ENCODE assay signal across 7 mouse cellular contexts in genomic region chr10:127165654-127166403, GRCm38 (mm10). TPM values are rescaled to one million over a fixed set of nuclear protein-coding genes. Genes with fewer than 3 reads are reported as not detected.
DNase-seq lines count a peak whose midpoint lies in the region; ATAC-seq lines count a peak whose summit lies in the region.

No protein-coding gene starts in this region.

- DNase-seq in 3134 (ENCODE audit: extremely low read depth, insufficient read length, low spot score), result peak; percentile 77
- DNase-seq in CD4-positive, CD25-positive, alpha-beta regulatory T cell, adult 2 months (ENCODE audit: low read depth, low spot score), result peak; percentile 89
- peak; percentile 65 to 79 for DNase-seq in cerebellum, adult 18-20 months
- peak; percentile 52 for DNase-seq in left cerebral cortex, postnatal 4 days
- peak; percentile 97 for DNase-seq in midbrain, embryonic 11.5 days (ENCODE audit: low spot score, missing footprints)
- DNase-seq in spleen, postnatal 4 days (ENCODE audit: low spot score in 2 of 2), result peak; percentile 64 to 81

- peak overlapping the region; percentile 95 for H3K4me2 ChIP-seq in midbrain, embryonic 11.5 days

- H3K27me3 ChIP-seq in midbrain, embryonic 11.5 days (ENCODE audit: control insufficient read depth, insufficient read depth, low read length), result peaks cover 50% of the 10 kb centered on the region

- intact Hi-C loops in left cerebral cortex, postnatal 4 days (cut with DNase I), result loop anchor here (5.0 kb wide), 1 partner anchor 44 kb away; the partner anchor contains the start of gene Os9

- peak overlapping the region; percentile 79 for H3K9ac ChIP-seq in midbrain, embryonic 11.5 days (ENCODE audit: low read length)

- H3K4me1 ChIP-seq in midbrain, embryonic 11.5 days (ENCODE audit: control insufficient read depth, insufficient read depth, low read length), result peaks cover 9% of the 10 kb centered on the region

- no peaks in the 10 kb centered on the region for H3K36me3 ChIP-seq in midbrain, embryonic 11.5 days (ENCODE audit: control insufficient read depth, insufficient read depth, low read length)

- WGBS in midbrain, embryonic 11.5 days, result under 1% methylated on average over 56 of the region's 56 CpGs

- H3K4me3 ChIP-seq in midbrain, embryonic 11.5 days (ENCODE audit: low read depth, low read length), result peak overlapping the region; percentile 56

- no peak overlapping the region for H3K27ac ChIP-seq in midbrain, embryonic 11.5 days (ENCODE audit: low read depth, low read length)

- peak; percentile 37 for ATAC-seq in granulocyte monocyte progenitor cell, adult 5-6 weeks (replicated peaks; ENCODE audit: poor library complexity, severe bottlenecking)
- peak; percentile 29; the same call in 1 of the 2 replicates for ATAC-seq in midbrain, embryonic 11.5 days (ENCODE audit: low FRiP score)

- H3K9me3 ChIP-seq in midbrain, embryonic 11.5 days (ENCODE audit: control insufficient read depth, low read length), result no peaks in the 10 kb centered on the region

RNA-seq across cellular contexts. Expression of gene B4galnt1, which starts 0.8 kb away (rescaled TPM):
- 288 and 308 TPM in 2 replicates for total RNA-seq in granulocyte monocyte progenitor cell, adult 5-6 weeks (2014; fragmentation: Nextera tagmentation)
- total RNA-seq in granulocyte monocyte progenitor cell, adult 5-6 weeks (2017), result 141 and 161 TPM in 2 replicates
- total RNA-seq in left cerebral cortex, postnatal 4 days (2021), result 100 to 1,000 TPM in 1 of 2 experiments, 10 to 100 TPM in 1; 99.8 to 109 TPM
- polyA plus RNA-seq in midbrain, embryonic 11.5 days (2014; fragmentation: Nextera tagmentation; extraction: Ambion mirVana), result 8.1 and 9.4 TPM in 2 replicates

RNA-seq across cellular contexts. Expression of gene Slc26a10, which starts 14.6 kb away (rescaled TPM):
- total RNA-seq in granulocyte monocyte progenitor cell, adult 5-6 weeks (2014; fragmentation: Nextera tagmentation), result 0.15 TPM in 1 of 2 replicates, not detected in the other
- total RNA-seq in granulocyte monocyte progenitor cell, adult 5-6 weeks (2017), result 0.26 and 0.88 TPM in 2 replicates
- under 1 TPM; 0.83 to 0.88 TPM for total RNA-seq in left cerebral cortex, postnatal 4 days (2021)
- polyA plus RNA-seq in midbrain, embryonic 11.5 days (2014; fragmentation: Nextera tagmentation; extraction: Ambion mirVana), result 0.51 and 0.58 TPM in 2 replicates

RNA-seq across cellular contexts. Expression of gene Arhgef25, which starts 24.1 kb away (rescaled TPM):
- 3.2 TPM in 1 of 2 replicates, not detected in the other for total RNA-seq in granulocyte monocyte progenitor cell, adult 5-6 weeks (2014; fragmentation: Nextera tagmentation)
- total RNA-seq in granulocyte monocyte progenitor cell, adult 5-6 weeks (2017), result 0.15 and 0.95 TPM in 2 replicates
- 10 to 100 TPM; 70.5 to 75.6 TPM for total RNA-seq in left cerebral cortex, postnatal 4 days (2021)
- 25.8 and 28.2 TPM in 2 replicates for polyA plus RNA-seq in midbrain, embryonic 11.5 days (2014; fragmentation: Nextera tagmentation; extraction: Ambion mirVana)

RNA-seq across cellular contexts. Expression of gene Dtx3, which starts 29.7 kb away (rescaled TPM):
- 51.9 and 54.4 TPM in 2 replicates for total RNA-seq in granulocyte monocyte progenitor cell, adult 5-6 weeks (2014; fragmentation: Nextera tagmentation)
- 17.9 and 19.9 TPM in 2 replicates for total RNA-seq in granulocyte monocyte progenitor cell, adult 5-6 weeks (2017)
- 100 to 1,000 TPM; 184 to 207 TPM for total RNA-seq in left cerebral cortex, postnatal 4 days (2021)
- polyA plus RNA-seq in midbrain, embryonic 11.5 days (2014; fragmentation: Nextera tagmentation; extraction: Ambion mirVana), result 130 and 138 TPM in 2 replicates

RNA-seq across cellular contexts. Expression of gene Os9, which starts 44.9 kb away (rescaled TPM):
- total RNA-seq in granulocyte monocyte progenitor cell, adult 5-6 weeks (2014; fragmentation: Nextera tagmentation), result 73.3 and 80.0 TPM in 2 replicates
- total RNA-seq in granulocyte monocyte progenitor cell, adult 5-6 weeks (2017), result 202 and 218 TPM in 2 replicates
- total RNA-seq in left cerebral cortex, postnatal 4 days (2021), result 10 to 100 TPM; 86.3 to 90.7 TPM
- 43.1 and 49.7 TPM in 2 replicates for polyA plus RNA-seq in midbrain, embryonic 11.5 days (2014; fragmentation: Nextera tagmentation; extraction: Ambion mirVana)

Comparison
In these comparisons a context has a peak if more than half of its experiments do, and no peak if none do; other contexts are left out.
1. RNA of gene Arhgef25, which starts 24.1 kb away (total RNA-seq): 70.5 to 75.6 TPM in left cerebral cortex, postnatal 4 days; 0.15 to 3.2 TPM in granulocyte monocyte progenitor cell, adult 5-6 weeks; every median in the first group is over 10 times any median in the second.
2. Peak in every context shown above with its lines, with median percentiles within 50 percentile points of each other: DNase-seq.